Mouse (Mus musculus): ENCODE measurements around the gene Snrpd2.
A peak's percentile ranks its signal among the peaks of the same experiment; 100 is the strongest.

Snrpd2 gene

DNA sequence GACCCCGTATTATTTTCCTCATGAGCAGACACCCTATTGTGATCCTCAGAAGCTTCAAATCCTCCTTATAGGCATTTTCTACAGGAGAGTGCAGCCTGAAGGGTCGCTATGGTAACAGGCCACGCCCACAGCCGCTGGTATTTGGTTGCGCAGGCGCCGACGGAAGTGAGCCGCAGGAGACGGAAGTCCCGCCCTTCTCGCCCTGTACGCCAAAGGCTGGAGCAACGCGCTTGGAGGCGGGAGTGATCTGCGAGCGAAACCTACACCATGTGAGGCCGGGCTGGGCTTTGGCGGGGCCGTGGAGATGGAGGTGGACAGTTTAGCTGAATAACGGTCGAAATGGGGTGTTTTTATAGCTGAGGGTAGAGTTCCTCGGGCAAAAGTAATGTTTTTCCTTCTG, at the start of gene Snrpd2:
Snrpd2 (plus strand) TSS at position 97 of the 400 bp plus-strand sequence.
- peak; percentile 93 to 95 for DNase-seq (ENCODE audit: low spot score in 2 of 2)

- no peak for DNase-seq (ENCODE audit: low spot score in 2 of 2)
Observed at GRCm38 (mm10) chr7:19100290-19100689, 49.2 kb upstream of the Snrpd2 start.

DNA sequence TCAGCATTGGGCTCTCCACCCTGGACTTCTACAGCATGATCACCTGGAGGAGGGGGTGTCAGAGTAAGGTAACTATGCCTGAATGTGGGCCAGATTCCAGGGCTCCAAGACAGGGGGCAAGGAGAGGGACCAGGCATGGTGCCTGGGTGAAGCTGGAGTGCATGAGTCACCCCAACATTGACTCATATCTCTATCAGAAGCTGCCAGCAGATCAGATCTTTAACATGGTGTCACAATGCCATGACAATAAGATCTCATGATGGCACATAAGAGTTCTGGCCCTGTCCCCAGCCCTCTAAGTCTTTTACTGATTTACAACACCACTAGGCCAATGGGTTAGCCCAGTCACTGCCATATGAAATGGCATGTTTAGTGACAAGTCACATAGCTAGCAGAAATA, 45.8 kb upstream of the Snrpd2 start:
- DNase-seq (ENCODE audit: low spot score in 2 of 2): no peak

- no peak for DNase-seq (ENCODE audit: low spot score in 2 of 2)
Observed at GRCm38 (mm10) chr7:19104486-19104885, 45.0 kb upstream of the Snrpd2 start.

- no peak for DNase-seq (ENCODE audit: low spot score in 2 of 2)
Observed at GRCm38 (mm10) chr7:19107436-19107835, 42.1 kb upstream of the Snrpd2 start.

DNA sequence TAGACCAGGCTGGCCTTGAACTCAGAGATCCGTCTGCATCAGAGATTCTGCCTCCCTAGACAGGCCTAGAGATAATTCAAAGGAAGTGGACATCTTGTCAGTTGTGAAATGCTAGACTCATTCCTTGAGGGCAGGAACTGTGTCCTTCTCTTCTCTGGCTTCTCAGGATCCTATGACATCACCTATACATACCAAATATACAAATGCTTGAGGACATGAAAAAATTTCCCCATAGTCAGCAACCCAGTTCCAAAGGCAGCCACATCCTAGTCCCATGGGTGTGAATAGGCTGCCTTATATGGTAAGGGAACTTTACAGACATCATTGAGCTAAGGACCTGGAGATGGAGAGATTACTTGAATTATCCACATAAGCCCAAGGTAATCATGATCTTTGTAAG, 40.0 kb upstream of the Snrpd2 start:
- no peak for DNase-seq (ENCODE audit: low spot score in 2 of 2)

GRCm38 (mm10) chr7:19118028-19118771, 31.3 kb upstream of the Snrpd2 start, which contains the start of gene Gm4969:
Gene Gm4969 (minus strand): TSS chr7:19118368.
- peak in 1 of 2 experiments; percentile 43 for DNase-seq (ENCODE audit: low spot score in 2 of 2)

GRCm38 (mm10) chr7:19119083-19119482, 30.4 kb upstream of the Snrpd2 start:
- DNase-seq (ENCODE audit: low spot score in 2 of 2): no peak

- peak; percentile 89 to 92 for DNase-seq (ENCODE audit: low spot score in 2 of 2)
Observed at GRCm38 (mm10) chr7:19119631-19120429, 29.7 kb upstream of the Snrpd2 start, which contains the start of gene Fbxo46. Gene Fbxo46 (plus strand): TSS chr7:19119859.

DNA sequence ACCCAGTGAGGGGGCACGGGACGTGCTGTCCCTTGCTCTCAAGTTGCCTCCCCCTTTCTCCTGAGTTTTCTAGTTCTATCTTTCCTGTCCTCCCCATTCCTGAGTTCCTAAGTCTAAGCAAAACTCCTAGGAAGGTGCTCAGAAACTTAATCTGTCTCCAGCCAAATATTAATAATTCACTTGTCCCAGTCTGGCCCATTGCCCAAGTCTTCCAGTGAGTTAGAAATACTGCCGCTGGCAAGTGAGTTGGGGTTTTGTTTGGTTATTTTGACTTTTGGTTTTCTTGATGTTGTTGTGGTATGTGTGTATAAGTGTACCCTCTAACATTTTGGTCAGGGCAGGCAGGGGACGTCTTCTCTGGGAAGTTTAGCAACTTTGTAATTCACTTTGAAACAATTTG, 27.8 kb upstream of the Snrpd2 start:
- no peak for DNase-seq (ENCODE audit: low spot score in 2 of 2)

DNA sequence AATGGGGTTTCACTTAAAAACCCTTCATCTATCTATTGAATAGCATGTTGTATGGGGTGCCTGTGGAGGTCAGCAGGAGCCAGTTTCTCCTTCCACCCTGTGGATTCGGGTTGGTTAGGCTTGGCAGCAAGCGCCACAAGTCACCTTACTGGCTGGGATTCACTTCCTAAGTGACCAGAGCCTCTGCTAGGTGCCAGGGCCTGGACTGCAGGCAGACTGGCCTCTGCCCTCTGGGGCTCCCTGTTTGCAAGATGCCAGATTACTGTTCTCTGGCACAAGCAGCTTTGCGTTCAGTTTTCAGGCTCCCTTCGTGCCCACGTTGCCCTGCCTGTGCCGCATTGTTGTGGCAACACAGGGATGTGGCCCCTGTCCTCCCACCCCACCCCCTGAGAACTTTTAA, 24.8 kb upstream of the Snrpd2 start:
- DNase-seq (ENCODE audit: low spot score in 2 of 2): no peak

GRCm38 (mm10) chr7:19127744-19128143, 21.8 kb upstream of the Snrpd2 start:
- no peak for DNase-seq (ENCODE audit: low spot score in 2 of 2)

- no peak for DNase-seq (ENCODE audit: low spot score in 2 of 2)
Observed at GRCm38 (mm10) chr7:19129396-19129795, 20.1 kb upstream of the Snrpd2 start.

DNA sequence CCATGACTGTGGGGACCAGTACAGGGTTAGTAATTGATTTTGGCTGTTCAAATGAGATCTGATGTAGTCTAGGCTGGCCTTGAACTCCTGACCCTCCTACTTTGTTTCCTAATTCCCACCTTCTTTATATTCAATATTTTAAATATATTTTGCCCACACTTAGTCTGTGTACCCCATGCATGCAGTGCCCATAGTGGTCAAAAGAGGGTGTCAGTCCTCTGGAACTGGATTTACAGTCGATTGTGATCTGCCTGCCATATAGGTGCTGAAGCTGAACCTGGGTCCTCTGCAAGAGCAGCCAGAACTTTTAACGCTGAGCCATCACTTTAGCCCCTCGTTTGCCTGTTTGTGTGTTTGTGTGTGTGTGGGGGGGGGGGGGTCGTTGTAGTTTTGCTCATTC, 18.9 kb upstream of the Snrpd2 start:
- no peak for DNase-seq (ENCODE audit: low spot score in 2 of 2)

DNA sequence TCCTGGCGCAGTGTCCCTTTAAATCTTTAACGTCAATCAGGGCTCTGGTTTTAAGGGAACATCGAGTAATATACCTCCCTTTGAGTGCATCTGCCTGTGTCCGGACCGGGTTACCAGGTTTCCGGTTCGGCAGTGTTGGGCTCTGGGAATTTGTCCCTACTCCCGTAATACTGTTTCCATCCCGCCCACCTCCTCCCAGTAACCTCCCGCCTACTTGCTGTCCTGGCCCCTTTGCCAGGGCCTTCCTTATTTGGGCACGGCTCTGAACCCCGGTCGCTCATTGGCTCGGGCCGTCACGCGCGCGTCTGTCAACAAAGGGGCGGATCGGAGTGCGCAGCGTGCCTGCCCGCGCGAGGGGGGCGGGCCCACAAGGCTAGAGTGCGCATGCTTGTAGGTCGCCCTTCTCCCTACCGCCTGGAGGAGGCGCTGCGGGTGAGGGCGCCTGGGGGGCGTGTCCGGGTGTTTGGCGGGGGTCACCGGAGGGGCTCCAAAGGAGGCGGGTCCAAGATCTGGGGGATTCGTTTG, 18.1 kb upstream of the Snrpd2 start:
- DNase-seq (ENCODE audit: low spot score in 2 of 2): peak; percentile 94 to 98

DNA sequence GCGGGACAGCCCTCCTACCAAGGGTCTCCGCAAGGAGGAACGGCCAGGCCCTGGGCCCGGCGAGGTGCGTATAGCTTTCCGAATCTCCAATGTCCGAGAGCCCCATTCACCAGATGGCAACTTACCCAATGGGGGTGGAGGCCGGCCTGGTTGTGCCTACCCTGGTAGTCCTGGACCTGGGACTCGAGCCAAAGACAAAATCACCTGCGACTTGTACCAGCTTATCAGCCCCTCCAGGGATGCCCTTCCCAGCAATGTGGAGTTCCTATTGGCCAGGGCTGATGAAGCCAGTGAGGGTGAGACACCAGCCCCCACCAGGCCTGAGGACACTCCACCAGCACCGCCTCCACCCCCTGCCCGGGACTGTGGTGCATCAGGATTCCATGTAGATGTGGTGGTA, 13.4 kb upstream of the Snrpd2 start:
- no peak for DNase-seq (ENCODE audit: low spot score in 2 of 2)

GRCm38 (mm10) chr7:19136673-19137334, 12.7 kb upstream of the Snrpd2 start:
- DNase-seq (ENCODE audit: low spot score in 2 of 2): no peak

DNA sequence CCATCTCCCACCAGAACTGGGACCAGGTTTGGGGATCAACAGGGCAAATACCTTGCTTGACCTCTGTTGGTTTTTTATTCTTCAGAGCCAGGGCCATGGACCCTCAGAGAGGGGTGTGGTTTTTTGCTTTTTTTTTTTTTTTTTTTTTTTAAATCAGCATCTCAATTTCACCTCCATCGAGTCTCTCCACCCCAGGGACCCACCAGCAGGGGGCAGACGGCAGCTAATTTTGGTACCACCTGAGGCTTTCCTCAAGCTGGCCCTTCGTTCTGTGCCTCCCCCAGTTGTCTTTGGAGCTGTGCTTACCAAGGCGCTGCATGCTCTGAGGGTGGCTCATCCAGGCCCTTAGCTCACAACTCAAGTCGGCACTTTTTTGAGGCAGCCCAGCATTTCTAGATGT, 12.1 kb upstream of the Snrpd2 start:
- DNase-seq (ENCODE audit: low spot score in 2 of 2): peak in 1 of 2 experiments; percentile 45

DNA sequence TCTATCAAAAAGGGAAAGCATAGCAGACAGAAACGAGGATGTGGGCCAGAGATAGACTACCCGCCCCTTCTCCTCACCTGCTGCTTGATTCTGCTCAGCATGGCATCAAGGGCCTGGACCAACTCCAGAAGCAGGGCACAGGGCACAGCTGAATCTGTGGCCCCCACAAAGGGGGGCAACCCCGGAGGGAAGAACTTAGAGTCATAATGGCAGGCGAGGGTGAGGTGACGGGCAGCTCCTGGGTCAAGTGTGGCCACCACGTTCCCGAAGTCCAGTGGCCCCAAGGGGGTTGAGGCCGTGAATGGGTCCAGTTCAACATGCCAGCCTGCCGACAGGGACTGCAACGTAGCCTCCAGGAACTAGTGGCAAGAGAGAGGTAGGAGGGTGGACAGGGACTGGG, 2.7 kb upstream of the Snrpd2 start:
- DNase-seq (ENCODE audit: low spot score in 2 of 2): no peak

- no peak for DNase-seq (ENCODE audit: low spot score in 2 of 2)
Observed at GRCm38 (mm10) chr7:19147497-19148045, 2.0 kb upstream of the Snrpd2 start.

GRCm38 (mm10) chr7:19148180-19148874, 1.2 kb upstream of the Snrpd2 start:
- DNase-seq (ENCODE audit: low spot score in 2 of 2): no peak
